ENCODE assay signal across 17 mouse cellular contexts in the genomic region with DNA sequence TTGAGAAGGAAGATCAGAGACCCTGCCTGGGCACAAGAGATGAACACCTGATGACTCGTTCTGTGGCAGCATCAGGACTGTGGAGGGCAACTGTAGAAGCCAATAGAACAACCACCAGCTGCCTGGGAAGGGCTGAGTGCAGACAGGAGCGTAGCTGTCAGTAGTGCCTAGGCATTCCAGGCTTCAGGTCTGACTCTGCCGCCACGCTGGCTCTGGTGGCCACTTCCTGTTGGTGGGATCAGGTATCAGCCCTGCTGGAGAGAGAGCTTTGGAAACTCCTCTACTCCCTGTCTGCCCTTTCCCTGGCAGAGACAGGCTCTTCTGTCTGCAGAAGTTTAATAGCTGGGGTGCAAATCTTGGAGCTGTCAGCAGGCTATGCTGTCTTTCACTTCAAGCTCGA.
DNase-seq lines count a peak whose midpoint lies in the region; ATAC-seq and TF ChIP-seq lines count a peak whose summit lies in the region.
"Had no signal": no experiment of that assay in that cellular context is flagged by ENCODE, and none has a peak within 500 bp of the region (broad histone marks: within the 10 kb centered on the region; RNA-seq: fewer than 3 reads in every experiment).

No protein-coding gene starts in this region.

- peaks cover 46% of the 10 kb centered on the region for H3K4me1 ChIP-seq in kidney, embryonic 15.5 days
- H3K4me1 ChIP-seq in kidney, embryonic 16.5 days (ENCODE audit: insufficient read depth, low read length), result peaks cover 31% of the 10 kb centered on the region
- peaks cover 14% of the 10 kb centered on the region for H3K4me1 ChIP-seq in embryonic facial prominence, embryonic 11.5 days (ENCODE audit: control insufficient read depth, insufficient read depth, low read length)
- H3K4me1 ChIP-seq in limb, embryonic 10.5 days, result peaks cover 57% of the 10 kb centered on the region

- intact Hi-C loops in gastrocnemius, adult 2 months (cut with DNase I), result loop anchor here (1.0 to 10.0 kb wide), 4 partner anchors 133 to 485 kb away; no protein-coding TSS in a partner anchor

- H3K4me2 ChIP-seq in kidney, embryonic 15.5 days, result peak overlapping the region; percentile 14; the same call in 1 of the 2 replicates
- no peak overlapping the region for H3K4me2 ChIP-seq in kidney, embryonic 16.5 days (replicated peaks; ENCODE audit: low read depth, low read length)
- H3K4me2 ChIP-seq in embryonic facial prominence, embryonic 11.5 days (ENCODE audit: low read depth, low read length), result no peak overlapping the region
- H3K4me2 ChIP-seq: heart, embryonic 12.5 days; liver, embryonic 15.5 days; lung, embryonic 15.5 days; neural tube, embryonic 13.5 days had no signal

- no peaks in the 10 kb centered on the region for H3K9me3 ChIP-seq in kidney, embryonic 15.5 days (replicated peaks)
- H3K9me3 ChIP-seq in kidney, embryonic 16.5 days (ENCODE audit: low read length), result no peaks in the 10 kb centered on the region
- H3K9me3 ChIP-seq in embryonic facial prominence, embryonic 11.5 days (replicated peaks; ENCODE audit: control insufficient read depth, low read length), result no peaks in the 10 kb centered on the region
- no peaks in the 10 kb centered on the region for H3K9me3 ChIP-seq in limb, embryonic 10.5 days (replicated peaks)
- H3K9me3 ChIP-seq: heart, embryonic 12.5 days; liver, embryonic 15.5 days; lung, embryonic 15.5 days; megakaryocyte, embryonic 14.5 days; neural tube, embryonic 13.5 days had no signal

- TF ChIP-seq CTCF in gastrocnemius, adult 2 months (IDR thresholded peaks at IDR 0.05), result no peak

- WGBS in kidney, embryonic 15.5 days, result 15% methylated on average over 5 of the region's 5 CpGs
- WGBS in kidney, embryonic 16.5 days, result 9% methylated on average over 5 of the region's 5 CpGs
- WGBS in embryonic facial prominence, embryonic 11.5 days, result 18% methylated on average over 5 of the region's 5 CpGs
- 18% methylated on average over 5 of the region's 5 CpGs for WGBS in limb, embryonic 10.5 days

- ATAC-seq in kidney, embryonic 15.5 days (replicated peaks; ENCODE audit: low FRiP score), result no peak
- no peak for ATAC-seq in kidney, embryonic 16.5 days (ENCODE audit: low FRiP score, low TSS enrichment)
- ATAC-seq in embryonic facial prominence, embryonic 11.5 days (replicated peaks; ENCODE audit: insufficient number of reproducible peaks, low FRiP score, low TSS enrichment, low read depth), result no peak
- ATAC-seq: intestine, postnatal 0 days had no signal

- H3K36me3 ChIP-seq in kidney, embryonic 15.5 days, result no peaks in the 10 kb centered on the region
- no peaks in the 10 kb centered on the region for H3K36me3 ChIP-seq in kidney, embryonic 16.5 days (ENCODE audit: insufficient read depth, low read length)
- no peaks in the 10 kb centered on the region for H3K36me3 ChIP-seq in embryonic facial prominence, embryonic 11.5 days (replicated peaks; ENCODE audit: control insufficient read depth, insufficient read depth, low read depth, low read length)
- H3K36me3 ChIP-seq in limb, embryonic 10.5 days, result no peaks in the 10 kb centered on the region
- H3K36me3 ChIP-seq: heart, embryonic 12.5 days; liver, embryonic 15.5 days; lung, embryonic 15.5 days; neural tube, embryonic 13.5 days had no signal

- H3K27me3 ChIP-seq in kidney, embryonic 15.5 days, result peaks cover 6% of the 10 kb centered on the region; the same call in 1 of the 2 replicates
- no peaks in the 10 kb centered on the region for H3K27me3 ChIP-seq in kidney, embryonic 16.5 days (ENCODE audit: insufficient read depth, low read length)
- no peaks in the 10 kb centered on the region for H3K27me3 ChIP-seq in embryonic facial prominence, embryonic 11.5 days (ENCODE audit: control insufficient read depth, insufficient read depth, low read length)
- no peaks in the 10 kb centered on the region for H3K27me3 ChIP-seq in limb, embryonic 10.5 days (ENCODE audit: low read depth, poor library complexity, severe bottlenecking)
- H3K27me3 ChIP-seq: lung, embryonic 15.5 days had no signal

- H3K9ac ChIP-seq in kidney, embryonic 15.5 days, result no peak overlapping the region; the same call in 1 of the 2 replicates
- no peak overlapping the region for H3K9ac ChIP-seq in kidney, embryonic 16.5 days (replicated peaks; ENCODE audit: low read length)
- 0 out of 2 replicates have a peak overlapping the region, but pooled peaks have one; percentile 25 for H3K9ac ChIP-seq in embryonic facial prominence, embryonic 11.5 days (replicated peaks; ENCODE audit: low read length)
- H3K9ac ChIP-seq: forebrain, postnatal 0 days; heart, embryonic 12.5 days; liver, embryonic 15.5 days; lung, embryonic 15.5 days; neural tube, embryonic 13.5 days had no signal

- H3K4me3 ChIP-seq in gastrocnemius, adult 2 months, result no peak overlapping the region
- no peak overlapping the region for H3K4me3 ChIP-seq in kidney, embryonic 15.5 days (replicated peaks)
- H3K4me3 ChIP-seq in kidney, embryonic 16.5 days (ENCODE audit: low read length), result no peak overlapping the region
- no peak overlapping the region for H3K4me3 ChIP-seq in embryonic facial prominence, embryonic 11.5 days (ENCODE audit: low read depth, low read length)
- peak overlapping the region; percentile 18; the same call in 1 of the 2 replicates for H3K4me3 ChIP-seq in limb, embryonic 10.5 days
- H3K4me3 ChIP-seq: heart, embryonic 12.5 days; layer of hippocampus, adult 2 months; liver, embryonic 15.5 days; lung, embryonic 15.5 days; megakaryocyte, embryonic 14.5 days; neural tube, embryonic 13.5 days had no signal

- DNase-seq in gastrocnemius, adult 2 months, result peak; percentile 28
- no peak for DNase-seq in gastrocnemius, postnatal 10 days
- DNase-seq in embryonic facial prominence, embryonic 11.5 days (ENCODE audit: low spot score), result peak; percentile 26
- DNase-seq in limb, embryonic 10.5 days (ENCODE audit: low spot score), result peak; percentile 52
- no peak for DNase-seq in retina, postnatal 1 day
- no peak for DNase-seq in urinary bladder, postnatal 10 days (ENCODE audit: low spot score)

- no peak overlapping the region for H3K27ac ChIP-seq in gastrocnemius, adult 2 months
- no peak overlapping the region for H3K27ac ChIP-seq in kidney, embryonic 15.5 days
- no peak overlapping the region for H3K27ac ChIP-seq in kidney, embryonic 16.5 days (ENCODE audit: low read length)
- no peak overlapping the region for H3K27ac ChIP-seq in embryonic facial prominence, embryonic 11.5 days (replicated peaks; ENCODE audit: low read depth, low read length)
- peak overlapping the region; percentile 63 for H3K27ac ChIP-seq in limb, embryonic 10.5 days
- H3K27ac ChIP-seq: layer of hippocampus, adult 2 months; liver, embryonic 15.5 days; lung, embryonic 15.5 days; neural tube, embryonic 13.5 days; stomach, postnatal 0 days had no signal

Comparison
In these comparisons a context has a peak if more than half of its experiments do, and no peak if none do; other contexts are left out.
1. DNase-seq: peak in gastrocnemius, adult 2 months (single experiment), embryonic facial prominence, embryonic 11.5 days (single experiment) and limb, embryonic 10.5 days (single experiment); none in gastrocnemius, postnatal 10 days (single experiment), retina, postnatal 1 day (single experiment) and urinary bladder, postnatal 10 days (single experiment).